Mouse (Mus musculus) spleen, postnatal 4 days (tissue): ENCODE results near the gene Pla2g5.
"Not testable (repeated sequence)": the region's sequence is repeated elsewhere in the genome, so short reads cannot be mapped to it uniquely, and the experiment has no call there.

ENCODE experiments used
- DNase-seq, 2 experiments: peaks; one replicate each; pipeline ENCODE4 v3.0.0; 2022; ENCODE audit warnings: low spot score in 2 of 2

The Pla2g5 gene

DNA sequence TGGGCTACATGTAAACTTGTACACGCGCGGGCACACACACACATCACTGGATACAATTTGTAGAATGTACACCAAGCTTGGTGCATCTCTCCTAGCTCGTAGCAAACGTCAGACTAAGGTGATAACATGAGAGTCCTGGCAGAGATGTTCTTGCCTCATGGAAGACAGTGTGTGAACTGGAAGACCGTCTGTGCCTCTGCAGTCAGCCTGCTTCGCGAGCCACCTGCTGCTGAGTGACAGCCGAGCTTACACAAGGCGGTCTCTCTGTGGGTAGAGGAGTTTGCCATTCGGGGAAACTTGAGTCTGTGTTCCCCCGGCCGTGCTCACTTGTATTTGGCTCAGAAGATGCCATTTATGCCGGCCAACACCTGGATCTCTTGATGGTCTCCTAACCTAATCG lies 4.8 kb downstream of the Pla2g5 start:
- DNase-seq, result no peak

DNA sequence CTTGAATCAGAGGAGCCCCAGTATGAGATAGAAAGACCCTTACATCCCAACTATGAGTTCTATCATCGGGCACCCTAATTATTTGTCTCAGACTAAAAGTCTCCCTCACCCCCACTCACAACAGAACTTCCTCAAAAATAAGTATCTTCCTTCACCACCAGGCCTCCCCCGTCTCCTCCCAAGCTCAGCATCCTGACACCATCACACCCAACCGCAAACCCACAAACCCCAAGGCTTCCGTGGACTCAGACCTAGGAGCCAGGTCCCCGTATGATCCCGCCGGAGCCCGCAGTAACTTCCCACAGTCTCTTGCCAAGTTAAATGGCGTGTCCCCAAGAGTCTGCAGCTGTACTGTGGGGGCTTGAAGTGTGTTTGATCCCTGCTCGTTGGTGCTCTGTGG lies 5.7 kb downstream of the Pla2g5 start:
- no peak for DNase-seq

DNA sequence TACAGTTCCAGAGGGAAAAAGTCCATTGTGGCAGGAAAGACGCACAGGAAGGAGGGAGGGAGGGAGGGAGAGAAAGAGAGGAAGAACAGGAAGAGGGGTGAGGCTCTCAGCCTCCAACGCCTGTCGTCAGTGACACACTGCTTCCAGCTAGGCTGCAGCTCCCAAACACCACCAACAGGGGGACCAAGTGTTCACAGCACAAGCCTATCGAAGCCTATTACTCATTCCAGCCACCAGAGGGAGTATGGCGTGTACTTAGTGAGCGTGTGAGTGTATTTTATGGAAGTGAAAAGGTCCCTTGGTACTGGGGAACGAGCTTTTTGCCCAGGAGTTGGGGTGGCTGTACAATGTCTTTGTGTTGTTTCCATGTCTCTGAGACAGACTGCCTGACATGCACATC lies 6.8 kb downstream of the Pla2g5 start:
- DNase-seq, result peak; percentile 68 to 80

DNA sequence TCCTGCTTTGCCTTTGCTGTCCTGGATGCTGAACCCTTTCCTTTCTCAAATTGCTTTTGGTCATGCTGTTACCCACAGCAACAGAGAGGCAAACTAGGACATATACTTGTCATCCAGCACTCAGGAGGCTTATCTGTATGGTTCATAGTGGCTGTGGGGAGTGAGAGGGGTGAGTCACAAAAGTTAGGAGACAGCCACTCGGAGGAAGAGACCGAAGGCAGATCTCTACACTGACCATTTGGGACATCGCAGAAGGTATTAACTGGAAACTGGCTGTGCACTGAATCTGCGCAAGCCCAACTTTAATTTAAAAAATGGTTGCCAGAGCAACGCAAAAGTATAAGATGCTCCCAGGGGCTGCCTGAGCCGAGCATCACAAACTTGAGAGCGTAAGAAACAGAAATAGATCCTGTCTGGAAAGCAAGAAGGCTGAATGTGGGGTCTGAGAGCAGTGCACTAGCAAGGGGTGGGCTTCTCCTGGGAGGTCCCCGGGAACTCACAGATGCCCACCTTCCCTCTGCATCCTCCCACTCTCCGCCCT lies 8.1 kb downstream of the Pla2g5 start:
- DNase-seq, result no peak

DNA sequence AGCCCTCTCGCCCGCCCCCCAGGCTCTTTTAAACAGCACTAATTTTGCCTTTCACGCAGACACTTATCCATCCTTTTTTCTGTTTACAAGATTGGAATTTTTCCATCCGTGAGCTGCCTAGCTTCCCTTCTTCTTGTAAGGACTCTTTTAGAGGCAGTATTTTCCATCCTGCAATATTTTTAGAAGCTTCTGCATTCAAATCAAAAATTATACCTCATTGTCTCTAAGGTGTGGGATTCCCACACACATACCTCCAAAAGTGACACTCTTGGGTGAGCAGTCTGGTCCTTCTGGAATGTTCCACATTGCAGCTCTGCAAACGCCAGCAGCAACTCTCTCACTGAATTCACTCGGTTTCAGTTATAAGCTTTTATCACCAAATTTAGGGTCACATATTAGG lies 10.3 kb downstream of the Pla2g5 start:
- DNase-seq, result no peak

DNA sequence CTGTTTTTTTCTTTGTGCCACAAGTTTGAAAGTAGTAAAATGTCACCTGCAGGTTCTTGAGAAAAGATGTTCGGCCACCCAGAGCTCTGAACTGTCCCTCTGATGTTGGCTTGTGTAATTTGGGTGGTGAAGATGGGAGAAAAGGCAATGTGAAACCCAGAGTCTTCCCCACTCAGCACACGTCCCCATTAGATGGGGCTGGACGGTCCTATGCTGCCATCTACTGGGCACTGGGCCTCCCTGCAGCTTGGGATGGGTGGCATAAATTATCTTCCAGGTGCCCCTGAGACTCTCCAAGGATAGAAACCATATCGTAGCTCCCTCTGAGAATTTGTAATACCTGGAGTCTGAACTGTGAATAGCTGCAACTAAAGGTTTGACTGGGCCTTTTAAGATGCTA lies 11.8 kb downstream of the Pla2g5 start:
- DNase-seq, result peak; percentile 66 to 89

DNA sequence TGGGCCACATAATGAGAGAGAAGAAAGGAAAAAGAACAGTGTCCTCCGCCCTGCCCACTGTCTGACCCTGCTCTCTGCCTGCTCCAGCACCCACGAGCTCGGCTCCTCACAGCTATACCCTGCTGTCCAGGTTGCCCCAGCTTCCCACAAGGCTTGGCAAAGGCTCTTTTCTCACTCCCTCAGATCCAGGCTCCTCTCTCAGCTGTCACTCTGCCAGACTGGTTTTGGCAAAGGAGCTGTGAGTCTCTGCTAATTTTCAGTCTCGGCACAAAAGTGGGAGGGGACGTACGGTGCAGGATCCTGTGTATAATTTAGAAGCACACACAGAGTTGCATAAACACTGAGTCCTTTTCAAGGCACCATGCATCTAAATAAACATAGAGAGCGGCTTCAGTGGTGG lies 21.9 kb downstream of the Pla2g5 start:
- no peak for DNase-seq

- no peak for DNase-seq
These were observed 22.6 kb downstream of the Pla2g5 start for GRCm38 (mm10) chr4:138840726-138841125.

GRCm38 (mm10) chr4:138839806-138840205 lies 23.5 kb downstream of the Pla2g5 start:
- DNase-seq, result no peak

GRCm38 (mm10) chr4:138827147-138827546 lies 36.1 kb downstream of the Pla2g5 start:
- no peak for DNase-seq

GRCm38 (mm10) chr4:138825751-138826567 lies 37.3 kb downstream of the Pla2g5 start:
- no peak for DNase-seq

DNA sequence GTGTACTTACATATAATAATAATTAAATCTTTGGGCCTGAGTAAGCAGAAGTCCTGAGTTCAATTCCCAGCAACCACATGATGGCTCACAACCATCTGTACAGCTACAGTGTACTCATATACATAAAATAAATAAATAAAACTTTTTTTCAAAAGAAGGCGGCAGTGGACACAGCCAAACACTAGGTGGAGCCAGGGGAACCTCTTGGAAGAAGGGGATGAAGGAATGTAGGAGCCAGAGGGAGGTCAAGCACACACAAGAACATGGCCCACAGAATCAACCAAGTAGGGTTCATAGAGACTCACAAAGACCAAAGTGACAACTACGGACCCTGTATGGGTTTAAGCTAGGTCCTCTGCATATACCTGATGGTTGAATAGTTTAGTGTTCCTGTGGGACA lies 38.6 kb downstream of the Pla2g5 start:
- DNase-seq, result no peak

DNA sequence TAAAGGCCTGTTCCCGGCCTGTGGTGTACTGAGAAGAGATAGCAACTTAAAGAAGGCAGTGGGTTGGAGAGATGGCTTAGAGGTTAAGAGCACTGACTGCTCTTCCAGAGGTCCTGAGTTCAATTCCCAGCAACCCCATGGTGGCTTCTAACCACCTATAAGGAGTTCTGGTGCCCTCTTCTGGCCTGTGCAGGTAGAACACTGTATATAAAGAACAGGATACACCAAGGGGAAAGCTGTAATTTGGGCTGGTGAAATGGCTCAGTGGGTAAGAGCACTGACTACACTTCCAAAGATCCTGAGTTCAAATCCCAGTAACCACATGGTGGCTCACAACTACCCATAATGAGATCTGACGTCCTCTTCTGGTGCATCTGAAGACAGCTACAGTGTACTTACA lies 39.1 kb downstream of the Pla2g5 start:
- not testable (repeated sequence) for DNase-seq

DNA sequence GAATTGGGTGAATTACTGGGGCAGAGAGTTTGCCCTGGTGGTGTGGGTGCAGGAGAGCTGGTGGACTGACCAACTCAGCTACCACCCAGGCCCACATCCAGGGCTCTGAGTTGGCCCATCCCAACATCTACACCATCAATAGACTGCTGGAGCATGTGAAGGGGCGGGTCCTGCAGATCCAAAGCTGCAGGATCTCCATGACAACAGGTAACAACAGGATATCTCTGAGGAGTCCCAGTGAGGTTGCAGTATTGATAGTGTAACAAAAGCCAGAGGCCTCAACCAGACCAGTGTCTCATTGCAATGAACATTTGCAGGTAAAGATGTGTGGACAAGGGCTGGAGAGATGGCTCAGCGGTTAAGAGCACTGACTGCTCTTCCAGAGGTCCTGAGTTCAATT lies 42.2 kb downstream of the Pla2g5 start:
- DNase-seq, result no peak

DNA sequence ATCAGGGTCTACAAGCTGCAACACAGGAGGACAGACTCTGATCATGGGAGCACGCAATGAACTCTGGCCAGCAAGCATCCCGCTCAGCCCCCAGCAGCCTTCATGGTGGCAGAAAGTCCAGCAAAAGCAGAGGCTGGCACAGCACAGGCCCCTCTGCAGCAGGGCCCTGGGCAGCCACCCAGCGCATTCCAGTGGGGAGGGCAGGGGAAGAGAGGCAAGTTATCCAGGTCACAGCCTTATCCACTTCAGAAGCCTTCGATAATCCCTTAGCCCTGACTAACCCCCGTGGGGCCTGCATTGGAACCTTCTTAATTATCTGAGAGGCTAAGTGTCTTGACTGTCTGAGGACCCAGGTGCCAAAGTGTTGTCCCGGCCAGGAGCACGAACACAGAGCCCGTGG lies 44.2 kb downstream of the Pla2g5 start:
- DNase-seq, result no peak

DNA sequence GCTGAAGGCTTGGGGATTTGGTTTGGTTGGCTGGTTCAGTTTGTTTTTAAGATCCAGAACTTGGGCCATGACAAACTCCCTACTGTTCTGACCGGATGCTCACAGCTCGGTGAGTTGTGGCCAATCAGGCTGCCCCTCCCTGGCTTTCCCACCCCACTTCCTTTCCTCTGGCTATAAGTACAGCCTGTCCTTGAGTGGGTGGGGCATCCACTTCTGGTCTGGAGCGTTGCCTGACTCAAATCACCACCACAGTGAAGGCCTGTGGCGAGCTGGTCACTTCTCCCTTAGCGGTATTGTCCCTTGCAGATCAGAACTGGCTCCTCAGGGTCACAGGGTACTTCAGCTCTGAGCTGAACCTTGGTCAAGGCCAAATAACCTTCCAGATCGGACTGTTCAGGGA lies 45.5 kb downstream of the Pla2g5 start:
- DNase-seq, result no peak

- DNase-seq, result no peak
These were observed 47.1 kb downstream of the Pla2g5 start for GRCm38 (mm10) chr4:138816166-138816565.

DNA sequence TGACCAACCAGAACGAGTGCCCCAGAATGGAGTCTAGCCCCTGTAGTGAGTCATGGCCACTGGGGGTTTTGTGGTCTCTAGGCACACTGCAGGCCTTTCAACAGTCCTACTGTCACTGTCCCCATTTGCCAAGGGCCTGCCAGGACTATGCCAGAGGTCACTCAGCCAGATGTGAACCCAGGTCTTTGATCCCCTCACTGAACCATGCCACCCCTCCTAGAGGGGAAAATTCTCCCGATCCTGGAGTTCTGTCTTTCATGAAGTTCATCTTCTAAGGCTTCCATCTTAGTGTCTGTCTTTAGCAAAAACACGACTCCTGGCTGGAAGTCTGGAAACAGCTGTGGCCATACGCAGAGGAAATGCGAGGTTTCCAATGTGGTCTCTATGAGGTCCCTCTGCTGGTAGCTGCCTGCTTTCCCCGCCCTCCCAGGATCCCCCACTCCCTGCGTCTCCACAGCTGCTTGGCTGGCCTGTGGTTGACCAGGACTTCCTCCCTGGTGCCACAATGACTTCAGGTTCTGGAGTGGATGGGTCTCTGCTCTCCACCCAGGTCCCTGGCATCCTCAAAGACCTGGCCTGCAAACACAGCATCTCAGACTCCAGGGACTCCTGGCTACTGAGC lies 56.3 kb downstream of the Pla2g5 start:
- DNase-seq, result no peak

DNA sequence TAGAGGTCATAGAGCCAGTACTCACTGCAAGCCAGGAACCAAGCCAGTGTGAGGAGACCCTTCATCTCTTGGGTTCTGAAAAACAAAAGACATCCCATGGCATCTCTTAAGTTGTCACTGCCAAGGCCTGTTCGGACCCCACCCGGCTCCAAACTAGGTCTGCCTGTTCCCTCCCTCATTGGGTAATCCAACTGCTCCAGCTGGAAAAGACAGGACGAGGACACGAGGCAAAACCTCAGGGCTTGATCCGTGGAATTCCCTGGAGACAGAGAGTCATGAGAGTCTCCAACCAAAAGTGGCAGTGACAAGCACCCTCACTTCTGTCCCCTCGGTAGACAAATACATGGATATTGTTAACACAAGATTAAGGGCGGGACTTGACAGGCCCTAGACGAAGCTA lies 57.1 kb downstream of the Pla2g5 start:
- DNase-seq, result no peak

GRCm38 (mm10) chr4:138805248-138805647 lies 58.0 kb downstream of the Pla2g5 start:
- DNase-seq, result no peak

DNA sequence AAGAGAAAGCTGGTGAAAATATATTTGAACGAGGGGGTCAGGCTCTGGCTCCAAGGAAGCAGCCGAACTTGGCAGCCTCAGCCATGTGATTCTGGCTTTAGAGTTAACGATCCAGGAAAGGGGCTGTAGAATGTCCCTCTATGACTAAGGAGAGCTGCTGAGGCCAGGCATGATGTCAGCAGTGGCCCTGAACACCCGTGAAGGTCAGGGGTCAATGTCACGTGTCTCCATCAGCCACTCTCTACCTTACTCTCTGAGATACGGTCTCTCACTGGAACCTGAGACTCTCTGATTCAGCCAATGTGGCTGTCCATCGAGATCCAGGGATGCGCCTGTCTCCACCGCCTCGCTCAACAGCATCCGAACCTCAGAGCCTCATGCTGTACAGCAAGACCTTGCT lies 60.4 kb downstream of the Pla2g5 start:
- no peak for DNase-seq

GRCm38 (mm10) chr4:138801631-138802030 lies 61.7 kb downstream of the Pla2g5 start:
- DNase-seq, result no peak

GRCm38 (mm10) chr4:138800134-138800744 lies 63.0 kb downstream of the Pla2g5 start:
- DNase-seq, result no peak
